8 mouse cellular contexts compared by ENCODE assay signal in genomic region chr19:3699508-3700438, GRCm38 (mm10). TPM values are rescaled to one million over a fixed set of nuclear protein-coding genes. Genes with fewer than 3 reads are reported as not detected.
A peak's percentile ranks its signal among the peaks of the same experiment; 100 is the strongest.
DNase-seq lines count a peak whose midpoint lies in the region; ATAC-seq and TF ChIP-seq lines count a peak whose summit lies in the region.

No protein-coding gene starts in this region.

- no peak overlapping the region for H3K27ac ChIP-seq in hindbrain, postnatal 0 days

- no peaks in the 10 kb centered on the region for H3K9me3 ChIP-seq in hindbrain, postnatal 0 days (ENCODE audit: low read length)

- peak; percentile 81 for DNase-seq in NIH3T3 (ENCODE audit: low read depth)
- peak; percentile 64 for DNase-seq in c-Kit-positive CD71-positive TER-119-positive erythroid progenitor cells, embryonic 14.5 days (ENCODE audit: low spot score)
- DNase-seq in frontal cortex, postnatal 36 days (ENCODE audit: low spot score in 2 of 2): peak; percentile 64 to 79
- DNase-seq in hindbrain, postnatal 0 days (ENCODE audit: low spot score): peak; percentile 73
- peak; percentile 55 for DNase-seq in left cerebral cortex, adult 11 months (ENCODE audit: low spot score)
- peak; percentile 87 for DNase-seq in lung, postnatal 25 days (ENCODE audit: low spot score)
- peak; percentile 70 to 83 for DNase-seq in right cerebral cortex, postnatal 10 days (ENCODE audit: low spot score in 2 of 2)
- DNase-seq in yolk sac, embryonic 10.5 days (ENCODE audit: low spot score): peak; percentile 64

- H3K4me1 ChIP-seq in hindbrain, postnatal 0 days (ENCODE audit: insufficient read depth, low read length): no peaks in the 10 kb centered on the region

- no peak overlapping the region for H3K4me3 ChIP-seq in hindbrain, postnatal 0 days (ENCODE audit: low read length)

- no peaks in the 10 kb centered on the region for H3K27me3 ChIP-seq in hindbrain, postnatal 0 days (ENCODE audit: insufficient read depth, low read length)

- peak; percentile 76 for TF ChIP-seq CTCF in hindbrain, postnatal 0 days (IDR thresholded peaks at IDR 0.05; ENCODE audit: low read depth)

- 37% methylated on average over 6 of the region's 6 CpGs for WGBS in hindbrain, postnatal 0 days

- no peak overlapping the region for H3K4me2 ChIP-seq in hindbrain, postnatal 0 days (ENCODE audit: low read depth, low read length)

- ATAC-seq in hindbrain, postnatal 0 days: peak; percentile 71; the same call in 1 of the 2 replicates

- H3K9ac ChIP-seq in hindbrain, postnatal 0 days (replicated peaks; ENCODE audit: low read length): no peak overlapping the region

- H3K36me3 ChIP-seq in hindbrain, postnatal 0 days (ENCODE audit: insufficient read depth, low read length): no peaks in the 10 kb centered on the region

RNA-seq across cellular contexts. Expression of gene 1810055G02Rik, which starts 8.3 kb away (rescaled TPM):
- 57.7 and 60.8 TPM in 2 replicates for total RNA-seq in hindbrain, postnatal 0 days (2014; rRNA removed)
- polyA plus RNA-seq in hindbrain, postnatal 0 days (2015; fragmentation: Nextera tagmentation; extraction: Ambion mirVana): 33.3 and 37.2 TPM in 2 replicates

RNA-seq across cellular contexts. Expression of gene Lrp5, which starts 13.4 kb away (rescaled TPM):
- total RNA-seq in hindbrain, postnatal 0 days (2014; rRNA removed): 16.4 and 17.6 TPM in 2 replicates
- 0.69 and 1.1 TPM in 2 replicates for polyA plus RNA-seq in hindbrain, postnatal 0 days (2015; fragmentation: Nextera tagmentation; extraction: Ambion mirVana)
